Mouse (Mus musculus): ENCODE measurements around the gene Snx10.

- TF ChIP-seq CTCF (IDR thresholded peaks at IDR 0.05; ENCODE audit: extremely low read depth, insufficient read depth, insufficient read length, insufficient replicate concordance) (no peak), POLR2A (IDR thresholded peaks at IDR 0.05; ENCODE audit: low read depth, low read length) (no peak)
These were observed 1.3 kb downstream of the Snx10 start for GRCm38 (mm10) chr6:51525001-51525400.
